Mouse (Mus musculus) ES-E14 (cell line): ENCODE measurements at regions not wholly inside any gene's neighbourhood (a gene's known extent, or its start where the extent isn't known, plus 50 kb on each side); places are given as distances from the start of the nearest gene placed in this dataset.

ENCODE experiments used
- DNase-seq: peaks from one replicate; pipeline ENCODE4 v3.0.0-alpha.2; 2013; ENCODE audit warnings: low read depth, low spot score
- H3K27ac ChIP-seq: 2 replicates; pipeline ENCODE4 v1.5.1; 2012; ENCODE audit warnings: low read depth, mild to moderate bottlenecking, low read length, moderate library complexity, mixed read lengths; ENCODE audit not compliant: poor library complexity, insufficient read depth, severe bottlenecking
- H3K36me3 ChIP-seq: 2 replicates; pipeline ENCODE4 v1.6.1; 2012; ENCODE audit warnings: mild to moderate bottlenecking, low read length, moderate library complexity, mixed read lengths; ENCODE audit not compliant: control insufficient read depth, poor library complexity, insufficient read depth, severe bottlenecking
- H3K4me1 ChIP-seq, 2 experiments: fragments of 150-350 bp in 1 of 2; sonication (generic) in 1 of 2; 2 replicates each; pipeline ENCODE4 v1.6.1; 2012; ENCODE audit warnings: low read length in 2 of 2, mild to moderate bottlenecking in 1 of 2, mixed read lengths in 1 of 2; ENCODE audit not compliant: control insufficient read depth in 2 of 2, insufficient read depth in 2 of 2, poor library complexity in 1 of 2
- H3K4me3 ChIP-seq, 2 experiments: fragments of 150-350 bp in 1 of 2; sonication (generic) in 1 of 2; 2 replicates each; pipeline ENCODE4 v1.5.1; 2012; ENCODE audit warnings: low read length in 2 of 2, low read depth in 1 of 2, mild to moderate bottlenecking in 1 of 2, mixed read lengths in 1 of 2; ENCODE audit not compliant: insufficient read depth in 1 of 2, poor library complexity in 1 of 2, severe bottlenecking in 1 of 2
- H3K9ac ChIP-seq: 2 replicates; pipeline ENCODE4 v1.6.1; 2012; ENCODE audit warnings: low read depth, mild to moderate bottlenecking, low read length, mixed read lengths; ENCODE audit not compliant: poor library complexity, insufficient read depth, severe bottlenecking
- H3K9me3 ChIP-seq: fragments of 150-350 bp; sonication (generic); 2 replicates; pipeline ENCODE4 v1.6.1; 2012; ENCODE audit warnings: low read depth, mild to moderate bottlenecking, low read length; ENCODE audit not compliant: control insufficient read depth, insufficient read depth
- CHD2 ChIP-seq: IDR thresholded peaks from 2 replicates; pipeline ENCODE4 v1.6.1; 2014; ENCODE audit warnings: mild to moderate bottlenecking, low read depth, low read length, inconsistent platforms
- HCFC1 ChIP-seq: IDR thresholded peaks from 2 replicates; pipeline ENCODE4 v1.6.1; 2012; ENCODE audit warnings: low read length, inconsistent platforms, borderline replicate concordance; ENCODE audit not compliant: insufficient read depth
- MAFK ChIP-seq: IDR thresholded peaks from 2 replicates; pipeline ENCODE4 v1.6.1; 2014; ENCODE audit warnings: mild to moderate bottlenecking, low read depth, low read length, inconsistent platforms; ENCODE audit not compliant: insufficient read depth
- ZC3H11A ChIP-seq: IDR thresholded peaks from 2 replicates; pipeline ENCODE4 v1.6.1; 2012; ENCODE audit warnings: low read depth, mild to moderate bottlenecking, inconsistent platforms, low read length, borderline replicate concordance
- ZNF384 ChIP-seq: IDR thresholded peaks from 2 replicates; pipeline ENCODE4 v1.6.1; 2012; ENCODE audit warnings: low read depth, low read length, inconsistent platforms
- in situ Hi-C, 2 experiments: fragments of 600-800 bp; cut with MboI; formaldehyde crosslinking; loops; one replicate each; pipeline ENCODE4 v1.15.1; 2025; ENCODE audit warnings: low sequenced_read_pairs in 2 of 2, inconsistent platforms in 1 of 2; ENCODE audit not compliant: unreplicated experiment in 2 of 2

DNA sequence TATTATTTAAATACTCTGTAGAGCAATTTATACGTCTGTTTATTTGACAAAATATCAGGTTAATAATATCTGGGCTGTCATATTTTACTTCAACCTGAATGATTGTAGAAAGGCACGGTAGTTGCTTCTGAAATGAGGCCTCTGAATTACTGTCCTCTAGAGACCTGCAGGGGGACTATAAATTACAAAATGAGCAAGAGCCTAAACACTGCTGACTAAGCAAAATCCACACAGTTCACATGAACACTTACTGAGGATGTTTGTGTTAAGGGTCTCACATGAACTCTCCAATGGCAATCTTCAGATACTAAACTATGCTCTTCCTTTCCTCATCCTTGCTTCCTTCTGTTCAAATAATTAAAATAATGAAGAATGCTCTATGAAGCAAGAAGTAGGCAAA lies 1120.7 kb downstream of the Amy2a5 start:
- in situ Hi-C loops = no loop called here
- Histone ChIP-seq H3K9ac (no peak overlapping the region), H3K4me3 (no peak overlapping the region), H3K27ac (no peak overlapping the region), H3K4me1 (peaks cover 0 to 2% of the 10 kb centered on the region in 2 experiments; a peak in 1 of 4 replicates), H3K36me3 (no peaks in the 10 kb centered on the region), H3K9me3 (no peaks in the 10 kb centered on the region)
- TF ChIP-seq ZC3H11A = no peak
- peak; percentile 97 for TF ChIP-seq MAFK
- TF ChIP-seq CHD2 = no peak
- no peak for DNase-seq

GRCm38 (mm10) chr3:112121601-112122000 lies 1137.0 kb downstream of the Amy2a5 start:
- DNase-seq = no peak
- TF ChIP-seq MAFK = no peak

DNA sequence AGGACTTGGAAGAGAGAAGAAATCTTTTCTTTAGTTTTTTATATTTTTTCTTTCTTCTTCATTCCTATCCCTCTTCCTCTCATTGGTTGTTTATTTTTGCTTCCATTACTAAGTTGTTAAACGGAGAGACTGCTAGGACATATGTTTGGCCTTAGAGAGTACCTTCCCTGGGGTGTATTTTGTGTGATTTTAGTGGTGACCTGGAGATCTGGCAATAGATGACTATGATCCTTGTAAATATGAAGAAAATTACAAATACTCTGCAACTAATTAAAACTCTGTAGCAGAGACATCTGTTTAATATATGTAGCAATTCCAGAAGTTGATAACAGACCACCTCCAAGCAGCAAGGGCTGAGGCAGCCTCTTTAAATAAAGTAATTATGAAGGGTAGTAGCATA lies 1158.0 kb downstream of the Amy2a5 start:
- Histone ChIP-seq H3K4me1 (no peaks in the 10 kb centered on the region), H3K9ac (no peak overlapping the region), H3K27ac (no peak overlapping the region), H3K36me3 (no peaks in the 10 kb centered on the region), H3K4me3 (no peak overlapping the region), H3K9me3 (no peaks in the 10 kb centered on the region)
- in situ Hi-C loops = no loop called here
- TF ChIP-seq HCFC1 (no peak), CHD2 (no peak), MAFK (no peak), ZNF384 (no peak), ZC3H11A (no peak)
- no peak for DNase-seq

More at GRCm38 (mm10) chr3:112121601-112122000, 1137.0 kb downstream of the Amy2a5 start:
- Histone ChIP-seq H3K4me3 (no peak overlapping the region), H3K36me3 (no peaks in the 10 kb centered on the region), H3K9me3 (no peaks in the 10 kb centered on the region), H3K27ac (no peak overlapping the region), H3K4me1 (no peaks in the 10 kb centered on the region), H3K9ac (no peak overlapping the region)
- in situ Hi-C loops = no loop called here

- Histone ChIP-seq H3K27ac (no peak overlapping the region; the same call in 1 of the 2 replicates), H3K9me3 (no peaks in the 10 kb centered on the region), H3K4me1 (peaks cover 0 to 5% of the 10 kb centered on the region in 2 experiments; a peak in 1 of 4 replicates), H3K9ac (no peak overlapping the region), H3K4me3 (no peak overlapping the region), H3K36me3 (no peaks in the 10 kb centered on the region)
- DNase-seq = peak; percentile 46
- in situ Hi-C loops = no loop called here
- TF ChIP-seq ZNF384 (peak; percentile 64; the same call in 1 of the 2 replicates), CHD2 (no peak), HCFC1 (no peak), MAFK (no peak), ZC3H11A (no peak)
Observed at GRCm38 (mm10) chr3:112088551-112088950, 1170.1 kb downstream of the Amy2a5 start.
